Mouse (Mus musculus) forebrain, postnatal 0 days (tissue): Measurements from ENCODE around the gene 2810459M11Rik. TPM values are rescaled to one million over a fixed set of nuclear protein-coding genes. Genes with fewer than 3 reads are reported as not detected.

Experiments
- ATAC-seq: fragments of 200-750 bp; cut with Nextera tagmentation; 2 replicates; pipeline ENCODE4 v1.8.0; 2017; ENCODE audit warnings: mild to moderate bottlenecking, moderate library complexity
- DNase-seq: peaks from one replicate; pipeline ENCODE4 v3.0.0-alpha.2; 2015
- H3K27ac ChIP-seq: fragments of 300-500 bp; sonication (generic); 2 replicates; pipeline ENCODE4 v1.5.1; 2014; ENCODE audit warnings: low read depth, mild to moderate bottlenecking, antibody characterized with exemption, low read length, moderate library complexity, mixed read lengths
- H3K27me3 ChIP-seq: fragments of 300-500 bp; sonication (generic); 2 replicates; pipeline ENCODE4 v1.6.1; 2014; ENCODE audit warnings: mild to moderate bottlenecking, low read length, mixed read lengths; ENCODE audit not compliant: insufficient read depth
- H3K36me3 ChIP-seq: fragments of 300-500 bp; sonication (generic); 2 replicates; pipeline ENCODE4 v1.6.1; 2014; ENCODE audit warnings: mild to moderate bottlenecking, moderate library complexity; ENCODE audit not compliant: insufficient read depth
- H3K4me1 ChIP-seq: fragments of 300-500 bp; sonication (generic); 2 replicates; pipeline ENCODE4 v1.6.1; 2014; ENCODE audit warnings: antibody characterized with exemption; ENCODE audit not compliant: insufficient read depth
- H3K4me2 ChIP-seq: fragments of 300-500 bp; sonication (generic); 2 replicates; pipeline ENCODE4 v1.6.1; 2014; ENCODE audit warnings: low read depth, mild to moderate bottlenecking, moderate library complexity
- H3K4me3 ChIP-seq: fragments of 300-500 bp; sonication (generic); 2 replicates; pipeline ENCODE4 v1.5.1; 2014; ENCODE audit warnings: low read depth, low read length, mixed read lengths
- H3K9ac ChIP-seq: fragments of 300-500 bp; sonication (generic); 2 replicates; pipeline ENCODE4 v1.6.1; 2014; ENCODE audit warnings: mild to moderate bottlenecking
- H3K9me3 ChIP-seq: fragments of 300-500 bp; sonication (generic); 2 replicates; pipeline ENCODE4 v1.6.1; 2016; ENCODE audit warnings: low read length
- CTCF ChIP-seq: sonication (generic); IDR thresholded peaks from 2 replicates; pipeline ENCODE4 v1.5.1; 2016; ENCODE audit warnings: antibody characterized with exemption, control low read depth, low read depth
- WGBS: fragments of 180-500 bp; shearing (Covaris S2); extraction: QIAGEN DNeasy Blood & Tissue Kit; methylation state at CpG from one replicate; pipeline ENCODE4 v1.1.7; 2014; 5-methylcytosine and 5-hydroxymethylcytosine counted together
- polyA plus RNA-seq: library from polyadenylated mRNA; unstranded; fragments of >200 nt; fragmentation: Nextera tagmentation; extraction: Ambion mirVana; gene quantifications from 2 replicates; pipeline ENCODE4 v1.2.1, GENCODE M21; 2015
- total RNA-seq: library from RNA; depleted of rRNA; stranded (reverse); fragments of >200 nt; gene quantifications from 2 replicates; pipeline ENCODE4 v1.2.3, GENCODE M21; 2014

The 2810459M11Rik gene
- total and polyA plus RNA-seq, 2 experiments from 2014 or later: 13.6 to 30.5 TPM

GRCm38 (mm10) chr1:86048744-86049143, 3.1 kb downstream of the 2810459M11Rik start:
- Histone ChIP-seq H3K4me2 (no peak overlapping the region), H3K27ac (no peak overlapping the region), H3K36me3 (no peaks in the 10 kb centered on the region), H3K4me3 (no peak overlapping the region), H3K9ac (no peak overlapping the region), H3K4me1 (peaks cover 3% of the 10 kb centered on the region; the same call in 1 of the 2 replicates), H3K9me3 (no peaks in the 10 kb centered on the region), H3K27me3 (peaks cover 4% of the 10 kb centered on the region; the same call in 1 of the 2 replicates)
- ATAC-seq (no peak), DNase-seq (no peak)
- TF ChIP-seq CTCF: no peak
- 82% methylated on average over 3 of the region's 3 CpGs for WGBS

DNA sequence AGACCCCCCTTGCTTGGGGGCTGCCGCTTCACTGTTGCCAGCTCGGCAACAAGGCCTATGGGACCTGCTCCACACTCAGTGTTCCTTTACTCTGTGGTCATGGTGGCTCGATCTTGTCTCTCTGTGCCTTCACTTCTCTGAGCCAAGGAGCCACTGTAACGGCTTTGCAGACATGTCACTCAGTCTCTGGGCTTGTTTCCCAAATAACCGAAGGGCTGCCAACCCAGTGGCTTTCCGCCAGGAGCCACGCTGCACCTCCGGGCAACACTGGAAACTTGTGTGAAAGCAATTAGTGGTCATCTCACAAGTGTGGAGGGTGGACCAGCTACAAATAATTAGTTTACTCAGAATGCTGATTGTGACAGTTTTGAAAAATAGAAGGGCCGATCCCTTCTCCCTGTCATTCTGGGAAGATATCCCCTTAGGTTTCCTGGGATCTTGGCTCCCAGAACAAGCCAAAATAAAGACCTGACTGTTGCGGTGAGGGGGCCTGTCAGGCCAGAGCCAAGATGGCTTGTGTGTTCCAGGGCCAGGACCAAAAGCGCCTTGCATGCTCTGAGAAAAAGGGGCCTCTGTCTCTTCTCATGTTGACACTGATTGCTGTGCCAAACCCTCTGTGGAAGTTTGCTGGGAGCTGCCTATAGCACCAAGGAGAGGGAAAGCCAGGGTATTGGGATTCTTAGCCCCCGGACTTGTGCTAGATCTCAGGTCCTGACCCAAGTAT, 7.7 kb downstream of the 2810459M11Rik start:
- Histone ChIP-seq H3K27ac (peak overlapping the region; percentile 72; the same call in 1 of the 2 replicates), H3K9ac (no peak overlapping the region), H3K9me3 (no peaks in the 10 kb centered on the region), H3K36me3 (no peaks in the 10 kb centered on the region), H3K4me3 (no peak overlapping the region), H3K27me3 (no peaks in the 10 kb centered on the region), H3K4me2 (no peak overlapping the region), H3K4me1 (no peaks in the 10 kb centered on the region)
- ATAC-seq: peak; percentile 87
- peak; percentile 82 for DNase-seq
- 28% methylated on average over 12 of the region's 12 CpGs for WGBS
- TF ChIP-seq CTCF: no peak

DNA sequence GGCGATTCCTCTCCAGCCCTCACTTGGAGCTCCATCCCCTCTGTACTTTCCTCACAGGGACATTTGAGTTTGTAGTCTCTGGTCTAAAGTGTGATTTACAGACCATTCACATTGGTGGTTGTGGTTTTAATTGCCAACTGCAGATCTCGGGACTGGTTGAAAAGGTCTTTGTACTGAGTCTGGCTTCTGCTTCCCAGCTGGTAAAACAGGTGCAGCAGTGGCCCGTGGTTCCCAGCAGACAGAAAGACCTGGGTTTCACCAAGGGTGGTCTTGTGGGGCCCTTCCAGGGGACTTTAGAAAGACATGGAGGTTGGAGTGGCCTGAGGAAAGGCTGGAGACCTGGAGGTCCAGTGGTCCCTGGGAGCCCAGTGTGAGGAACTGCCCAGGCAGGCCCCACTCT, 9.3 kb downstream of the 2810459M11Rik start:
- Histone ChIP-seq H3K4me2 (no peak overlapping the region), H3K36me3 (no peaks in the 10 kb centered on the region), H3K27ac (no peak overlapping the region), H3K27me3 (no peaks in the 10 kb centered on the region), H3K9me3 (no peaks in the 10 kb centered on the region), H3K4me3 (no peak overlapping the region), H3K4me1 (no peaks in the 10 kb centered on the region), H3K9ac (no peak overlapping the region)
- 28% methylated on average over 3 of the region's 3 CpGs for WGBS
- no peak for DNase-seq
- TF ChIP-seq CTCF: no peak
- no peak for ATAC-seq

DNA sequence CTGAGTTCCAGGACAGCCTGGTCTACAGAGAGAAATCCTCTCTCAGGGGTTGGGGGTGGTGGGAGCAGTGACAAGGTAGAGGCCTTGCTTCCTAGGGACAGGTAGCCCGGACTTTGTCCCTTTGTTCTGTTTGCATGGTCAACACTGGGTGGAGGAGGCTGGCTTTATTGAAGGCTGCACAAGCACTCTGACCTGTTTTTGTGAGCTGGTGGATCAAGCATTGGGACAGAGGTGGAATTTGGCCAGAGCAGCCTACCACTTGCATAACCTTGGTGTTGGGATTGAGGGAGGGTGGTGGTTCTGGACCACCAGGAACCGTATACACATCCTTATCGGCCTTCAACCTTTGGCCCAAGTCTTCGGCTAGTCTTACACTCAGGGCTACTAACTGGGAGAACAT, 10.6 kb downstream of the 2810459M11Rik start:
- no peak overlapping the region for H3K4me3 ChIP-seq
- H3K27me3 ChIP-seq: no peaks in the 10 kb centered on the region
- no peak for TF ChIP-seq CTCF
- H3K4me1 ChIP-seq: no peaks in the 10 kb centered on the region
- H3K27ac ChIP-seq: no peak overlapping the region
- H3K4me2 ChIP-seq: no peak overlapping the region
- no peaks in the 10 kb centered on the region for H3K36me3 ChIP-seq
- 94% methylated on average over 4 of the region's 4 CpGs for WGBS
- H3K9me3 ChIP-seq: no peaks in the 10 kb centered on the region
- ATAC-seq (no peak), DNase-seq (no peak)
- no peak overlapping the region for H3K9ac ChIP-seq

DNA sequence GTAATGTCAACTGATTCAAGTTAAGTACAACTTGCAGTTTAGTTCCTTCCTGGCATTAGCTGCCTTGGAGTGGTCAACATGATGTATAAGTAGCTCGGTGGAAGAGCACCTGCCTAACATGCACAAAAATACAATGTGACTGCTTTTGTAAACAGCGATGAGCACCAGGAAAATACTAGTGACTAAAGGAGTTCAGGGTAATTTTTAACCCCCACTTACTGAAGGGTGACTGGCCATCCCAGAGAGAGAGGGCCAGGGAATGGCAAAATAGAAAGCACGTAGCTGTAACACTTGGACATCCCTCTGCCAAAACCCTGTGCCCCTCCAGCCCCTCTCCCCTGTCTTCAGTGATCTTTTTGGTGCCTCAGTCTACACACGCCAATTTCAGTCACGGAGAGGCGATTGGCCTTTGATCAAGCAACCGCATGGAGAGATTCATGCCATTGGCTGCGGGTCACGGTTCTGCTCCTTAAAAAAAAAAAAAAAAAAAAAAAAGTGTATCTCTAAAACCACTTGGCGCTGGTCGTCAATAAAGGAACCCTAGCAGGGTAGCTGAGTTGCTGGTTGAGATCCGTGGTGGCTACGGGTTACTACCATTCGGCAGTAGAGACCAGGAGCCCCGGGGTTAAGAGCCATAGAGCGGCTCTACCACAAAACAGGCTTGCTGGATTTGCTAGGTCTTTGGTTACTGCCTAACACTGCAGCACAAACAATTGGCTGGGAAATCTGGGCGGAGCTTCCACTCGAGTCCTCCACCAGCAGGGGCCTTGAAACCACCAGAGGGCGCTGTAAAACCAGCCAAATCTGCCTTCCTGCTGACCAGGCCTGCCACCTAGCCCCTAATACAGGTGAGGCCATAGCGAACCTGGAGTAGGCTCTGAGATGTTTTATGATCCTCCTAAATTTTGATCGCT, 13.4 kb downstream of the 2810459M11Rik start:
- peak; percentile 88 for TF ChIP-seq CTCF
- peak overlapping the region; percentile 69; the same call in 1 of the 2 replicates for H3K27ac ChIP-seq
- H3K4me3 ChIP-seq: peak overlapping the region; percentile 35
- WGBS: 9% methylated on average over 21 of the region's 21 CpGs
- no peaks in the 10 kb centered on the region for H3K9me3 ChIP-seq
- H3K9ac ChIP-seq: peak overlapping the region; percentile 38
- no peaks in the 10 kb centered on the region for H3K36me3 ChIP-seq
- DNase-seq (peak; percentile 92), ATAC-seq (peak; percentile 84)
- H3K27me3 ChIP-seq: no peaks in the 10 kb centered on the region
- H3K4me2 ChIP-seq: peak overlapping the region; percentile 52
- H3K4me1 ChIP-seq: no peaks in the 10 kb centered on the region

DNA sequence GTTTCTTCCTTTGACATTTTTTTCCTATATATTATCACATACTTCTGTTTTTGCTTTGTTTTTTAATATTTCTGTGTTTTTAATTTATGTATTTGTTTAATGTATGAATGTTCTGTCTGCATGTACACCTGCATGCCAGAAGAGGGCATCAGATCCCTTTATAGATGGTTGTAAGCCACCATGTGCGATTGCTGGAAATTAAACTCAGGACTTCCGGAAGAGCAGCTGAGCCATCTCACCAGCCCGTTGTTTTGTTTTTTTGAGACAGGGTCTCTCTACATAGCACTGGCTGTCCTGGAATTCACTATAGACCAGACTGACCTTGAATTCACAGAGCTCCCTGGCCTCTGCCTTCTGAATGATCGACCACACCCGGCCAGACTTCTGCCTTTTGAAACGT, 16.9 kb downstream of the 2810459M11Rik start:
- peaks cover 8% of the 10 kb centered on the region for H3K4me1 ChIP-seq
- H3K4me3 ChIP-seq: no peak overlapping the region
- no peaks in the 10 kb centered on the region for H3K9me3 ChIP-seq
- no peak overlapping the region for H3K4me2 ChIP-seq
- ATAC-seq: no peak
- peak; percentile 40 for TF ChIP-seq CTCF
- 84% methylated on average over 6 of the region's 6 CpGs for WGBS
- no peaks in the 10 kb centered on the region for H3K36me3 ChIP-seq
- H3K27me3 ChIP-seq: no peaks in the 10 kb centered on the region
- H3K27ac ChIP-seq: no peak overlapping the region
- DNase-seq: no peak
- H3K9ac ChIP-seq: no peak overlapping the region
